Mouse (Mus musculus) cerebellum, adult 11-12 months (tissue): Measurements from ENCODE around the gene Nudt1.
"Not testable (repeated sequence)": the region's sequence is repeated elsewhere in the genome, so short reads cannot be mapped to it uniquely, and the experiment has no call there.

Experiments used
- DNase-seq: peaks from one replicate; pipeline ENCODE4 v3.0.0; 2022

Nudt1 gene

DNA sequence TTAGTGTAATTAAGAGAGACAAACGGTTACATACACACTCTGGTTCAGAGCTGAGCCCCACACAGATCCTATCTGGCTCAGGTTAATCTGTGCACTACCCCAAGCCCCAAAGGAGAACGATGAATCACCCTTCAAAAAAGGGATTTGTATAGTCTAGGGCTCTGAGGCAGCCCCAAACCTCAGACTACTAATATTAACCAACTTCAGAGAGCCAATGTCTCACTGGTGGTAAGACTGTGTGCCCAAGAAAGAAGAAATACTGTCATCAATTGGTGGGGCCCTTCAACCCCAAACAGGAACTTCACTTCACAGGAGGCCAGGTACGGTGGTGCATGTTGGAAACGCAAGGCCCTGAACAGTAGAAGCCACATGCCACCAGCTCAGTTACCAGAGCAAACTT lies 23.8 kb downstream of the Nudt1 start:
- DNase-seq = no peak

DNA sequence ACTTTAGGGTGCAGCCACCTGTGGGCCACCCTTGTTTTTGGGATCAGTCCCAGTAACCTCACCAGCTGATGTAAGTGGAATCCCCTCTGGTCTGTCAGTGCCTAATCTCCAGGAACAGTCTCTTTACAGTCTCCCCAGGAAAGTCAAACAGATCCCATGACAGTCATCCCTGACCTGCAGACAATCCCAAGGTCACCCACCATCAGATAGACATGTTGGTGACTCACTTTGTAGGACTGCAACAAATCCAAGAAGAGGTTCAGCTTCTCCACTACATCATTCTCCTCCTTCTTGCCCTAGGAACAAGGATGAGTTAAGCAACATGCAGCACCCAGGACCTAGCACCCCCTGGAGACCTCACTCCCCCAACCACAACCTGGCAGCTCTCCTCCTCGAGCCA lies 24.6 kb downstream of the Nudt1 start:
- DNase-seq = no peak

GRCm38 (mm10) chr5:140349882-140350281 lies 28.4 kb downstream of the Nudt1 start:
- DNase-seq = no peak

- no peak for DNase-seq
Observed at GRCm38 (mm10) chr5:140350731-140351497, 29.5 kb downstream of the Nudt1 start.

- no peak for DNase-seq
Observed at GRCm38 (mm10) chr5:140352352-140352751, 30.9 kb downstream of the Nudt1 start.

GRCm38 (mm10) chr5:140355934-140356333 lies 34.5 kb downstream of the Nudt1 start:
- no peak for DNase-seq

DNA sequence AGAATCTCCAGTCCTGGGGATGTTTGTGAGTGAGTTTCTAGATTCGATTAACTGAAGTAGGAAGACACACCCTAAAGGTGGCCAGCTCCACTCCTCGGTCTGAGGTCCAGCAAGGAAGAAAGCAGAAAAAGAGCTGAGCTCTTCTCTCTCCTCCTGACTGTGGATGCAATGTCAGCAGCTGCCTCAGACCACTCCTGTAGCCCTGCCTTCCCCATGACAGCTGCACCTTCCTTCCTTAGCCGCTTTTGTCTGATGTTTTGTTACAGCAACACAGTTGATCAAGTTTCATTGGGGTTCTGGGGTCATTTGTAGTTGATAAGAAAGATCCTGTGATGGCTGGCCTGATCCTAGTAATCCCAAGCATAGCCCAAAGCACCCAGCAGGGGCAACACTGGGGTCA lies 36.0 kb downstream of the Nudt1 start:
- no peak for DNase-seq

- no peak for DNase-seq
Observed at GRCm38 (mm10) chr5:140359930-140360674, 38.6 kb downstream of the Nudt1 start.

- no peak for DNase-seq
Observed at GRCm38 (mm10) chr5:140364415-140364814, 43.0 kb downstream of the Nudt1 start.

- DNase-seq = not testable (repeated sequence)
Observed at GRCm38 (mm10) chr5:140368126-140368525, 46.7 kb downstream of the Nudt1 start.

- DNase-seq = no peak
Observed at GRCm38 (mm10) chr5:140368926-140369325, 47.5 kb downstream of the Nudt1 start.

GRCm38 (mm10) chr5:140369466-140369865 lies 48.0 kb downstream of the Nudt1 start:
- no peak for DNase-seq

DNA sequence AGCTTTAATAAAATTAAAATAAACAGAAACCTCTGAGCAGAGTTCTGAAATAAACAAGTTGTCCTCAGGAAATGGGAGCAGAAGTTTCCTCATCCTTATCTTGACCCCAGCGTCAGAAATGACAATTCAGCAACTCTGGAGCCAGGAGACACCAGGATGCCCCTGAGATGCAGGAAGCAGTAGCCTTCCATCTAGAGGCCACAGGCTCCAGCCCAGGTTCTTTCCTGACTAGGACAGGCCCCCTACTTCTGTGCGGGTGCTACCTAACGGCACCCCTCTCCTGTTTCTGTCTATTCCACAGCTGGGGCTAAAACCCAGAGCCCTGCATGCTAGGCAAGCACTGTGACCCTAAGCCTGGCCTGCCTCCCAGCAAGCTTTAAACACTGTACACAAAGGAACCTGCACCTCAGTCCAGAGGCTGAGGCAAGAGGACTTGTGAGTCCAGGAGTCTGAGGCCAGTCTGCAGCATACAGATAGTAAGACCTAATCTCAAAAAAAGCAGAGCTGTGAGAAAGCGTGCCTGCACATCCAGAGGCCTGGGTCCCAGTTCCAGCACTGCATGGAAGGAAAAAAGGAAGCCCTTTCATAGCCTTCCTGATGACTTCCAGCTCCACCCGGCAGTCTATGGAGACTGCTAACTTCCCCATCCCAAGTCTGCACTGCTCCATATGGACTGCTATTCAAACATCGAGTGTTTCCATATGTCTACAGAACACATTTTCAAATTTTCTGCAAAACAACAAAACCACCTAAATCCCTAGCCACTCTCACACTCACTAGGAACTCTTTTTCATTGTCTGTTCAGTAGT lies 49.2 kb downstream of the Nudt1 start:
- no peak for DNase-seq

DNA sequence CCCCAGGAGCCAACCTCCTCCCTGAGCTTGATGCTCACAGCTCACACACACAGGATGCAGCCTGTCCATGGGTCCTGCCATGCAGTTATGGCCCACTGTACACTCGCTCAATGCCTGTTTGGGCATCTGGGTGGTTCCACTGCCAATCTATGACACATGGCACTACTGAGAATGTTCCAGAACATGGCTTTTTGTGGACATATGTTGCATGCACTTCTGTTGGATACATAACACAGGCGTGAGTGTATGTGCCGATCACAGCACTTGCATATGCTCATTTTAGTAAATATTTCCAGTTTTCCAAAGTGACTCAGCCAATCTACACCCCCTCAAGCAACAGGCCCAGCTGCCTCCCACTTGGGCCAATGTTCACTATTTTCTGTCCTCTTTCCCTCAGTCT lies 50.2 kb downstream of the Nudt1 start:
- DNase-seq = no peak

- no peak for DNase-seq
Observed at GRCm38 (mm10) chr5:140373711-140374110, 52.3 kb downstream of the Nudt1 start.

DNA sequence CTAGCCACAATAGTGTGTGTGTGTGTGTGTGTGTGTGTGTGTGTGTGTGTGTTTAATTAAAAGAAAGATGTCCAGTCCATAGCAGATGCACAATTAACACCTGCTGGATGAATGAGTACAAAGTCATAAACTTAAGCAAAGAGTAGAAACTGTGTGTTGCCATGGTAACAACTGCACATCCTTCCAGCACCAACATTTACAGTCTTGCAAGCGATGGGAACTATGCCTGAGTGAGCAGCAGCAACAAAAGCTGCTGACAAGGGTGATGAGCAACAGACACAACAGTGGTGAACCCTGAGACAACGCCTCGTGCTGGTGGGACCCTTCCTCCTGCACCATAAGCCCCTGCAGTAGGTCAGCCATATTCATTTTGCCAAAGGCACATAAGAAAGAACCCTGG lies 52.8 kb downstream of the Nudt1 start:
- no peak for DNase-seq

- no peak for DNase-seq
Observed at GRCm38 (mm10) chr5:140375249-140375829, 53.9 kb downstream of the Nudt1 start.

DNA sequence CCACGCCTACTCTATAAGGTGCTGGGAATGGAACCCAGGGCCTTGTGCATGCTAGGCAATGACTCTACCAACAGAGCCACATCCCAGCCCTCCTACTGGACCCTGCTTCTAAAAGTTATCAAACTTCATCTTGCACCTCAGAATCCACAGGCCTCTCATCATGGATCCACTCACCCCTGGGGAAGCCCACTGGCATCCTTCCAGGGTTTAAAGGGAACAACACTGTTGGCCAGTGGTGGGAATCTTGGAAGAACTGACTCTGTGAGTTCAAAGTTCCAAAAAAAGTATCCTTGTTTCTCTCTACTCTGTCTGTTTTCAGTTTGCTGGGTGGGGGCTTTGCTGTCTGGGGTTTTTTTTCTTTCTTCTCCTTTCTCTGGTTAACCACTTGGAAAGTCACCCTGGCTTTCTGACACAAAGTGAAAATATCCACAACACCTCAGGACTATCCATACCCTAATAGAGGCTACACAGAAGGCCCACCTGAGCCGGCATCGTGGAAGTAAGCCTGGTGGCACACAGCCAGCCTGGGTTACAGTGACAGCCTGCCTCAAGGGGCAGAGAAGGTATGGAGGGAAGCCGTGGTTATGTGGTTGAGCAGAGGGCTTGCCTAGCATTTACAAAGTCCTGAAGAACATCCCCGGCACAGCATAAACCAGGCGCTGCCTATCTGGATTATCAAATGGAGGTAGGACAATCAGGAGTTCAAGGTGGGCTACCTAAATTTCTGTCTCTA lies 56.8 kb downstream of the Nudt1 start:
- DNase-seq = no peak

DNA sequence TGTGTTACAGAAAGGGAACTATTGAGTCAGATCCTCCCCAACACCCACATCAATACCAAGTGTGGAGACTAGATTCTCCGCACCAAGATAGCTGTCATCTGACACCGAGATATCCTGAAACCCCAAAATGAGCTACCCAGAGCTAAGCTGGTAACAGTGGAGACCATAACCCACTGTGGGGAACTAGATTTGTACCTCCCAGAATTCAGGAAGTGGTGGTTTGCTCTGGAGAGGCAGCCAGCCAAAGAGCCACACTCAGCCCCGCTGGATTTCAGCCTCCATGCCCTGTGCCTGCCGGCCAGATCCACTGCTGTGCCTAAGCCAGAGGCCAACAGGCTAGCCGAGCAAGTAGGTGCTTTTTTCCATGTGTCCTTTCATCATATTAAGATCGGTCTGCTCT lies 57.8 kb downstream of the Nudt1 start:
- DNase-seq = no peak

GRCm38 (mm10) chr5:140381156-140381555 lies 59.7 kb downstream of the Nudt1 start:
- no peak for DNase-seq

- no peak for DNase-seq
Observed at GRCm38 (mm10) chr5:140382688-140383087, 61.2 kb downstream of the Nudt1 start.

DNA sequence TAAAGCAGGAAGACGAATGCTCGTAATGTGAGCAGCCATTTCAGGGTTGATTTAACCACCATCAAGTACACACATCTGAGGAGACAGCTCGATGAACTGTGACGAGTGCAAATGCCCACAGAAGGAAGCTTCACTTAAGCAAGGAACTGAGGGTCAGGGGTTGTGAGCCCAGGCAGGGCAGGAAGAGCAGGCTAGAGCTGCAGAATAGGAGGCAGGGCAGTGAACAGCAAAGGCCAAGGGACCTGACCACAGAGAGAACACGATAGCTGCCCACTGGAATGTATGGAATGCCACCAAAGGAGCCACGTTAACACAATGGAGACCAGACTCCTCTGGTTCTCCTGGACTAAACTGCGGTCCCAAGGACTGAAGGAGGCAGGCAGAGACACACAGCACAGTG lies 62.1 kb downstream of the Nudt1 start:
- no peak for DNase-seq
